Mouse (Mus musculus) kidney, postnatal 0 days (tissue): ENCODE measurements around the gene Crabp2. TPM values are rescaled to one million over a fixed set of nuclear protein-coding genes. Genes with fewer than 3 reads are reported as not detected.

Experiments
- ATAC-seq: fragments of 200-750 bp; cut with Nextera tagmentation; replicated peaks from 2 replicates; pipeline ENCODE4 v1.8.0; 2017; ENCODE audit warnings: low read depth, moderate number of reproducible peaks, moderate TSS enrichment, moderate library complexity; ENCODE audit not compliant: low FRiP score
- DNase-seq: peaks from one replicate; pipeline ENCODE4 v3.0.0-alpha.2; 2016; ENCODE audit warnings: low spot score
- H3K27ac ChIP-seq: fragments of 300-500 bp; sonication (generic); 2 replicates; pipeline ENCODE4 v1.5.1; 2014; ENCODE audit warnings: mild to moderate bottlenecking
- H3K27me3 ChIP-seq: fragments of 300-500 bp; sonication (generic); 2 replicates; pipeline ENCODE4 v1.6.1; 2014; ENCODE audit warnings: low read length, mixed read lengths; ENCODE audit not compliant: insufficient read depth
- H3K36me3 ChIP-seq: fragments of 300-500 bp; sonication (generic); 2 replicates; pipeline ENCODE4 v1.6.1; 2014; ENCODE audit warnings: low read length, mixed read lengths; ENCODE audit not compliant: insufficient read depth
- H3K4me1 ChIP-seq: fragments of 300-500 bp; sonication (generic); replicated peaks from 2 replicates; pipeline ENCODE4 v1.6.1; 2014; ENCODE audit warnings: antibody characterized with exemption, low read length, mixed read lengths; ENCODE audit not compliant: insufficient read depth
- H3K4me2 ChIP-seq: fragments of 300-500 bp; sonication (generic); 2 replicates; pipeline ENCODE4 v1.6.1; 2014; ENCODE audit warnings: mild to moderate bottlenecking, low read length, moderate library complexity, mixed read lengths
- H3K4me3 ChIP-seq: fragments of 300-500 bp; sonication (generic); replicated peaks from 2 replicates; pipeline ENCODE4 v1.5.1; 2014; ENCODE audit warnings: low read depth, low read length
- H3K9ac ChIP-seq: fragments of 300-500 bp; sonication (generic); 2 replicates; pipeline ENCODE4 v1.6.1; 2014; ENCODE audit warnings: low read depth, low read length
- H3K9me3 ChIP-seq: fragments of 300-500 bp; sonication (generic); replicated peaks from 2 replicates; pipeline ENCODE4 v1.6.1; 2016; ENCODE audit warnings: low read length, inconsistent platforms, mixed read lengths
- CTCF ChIP-seq: IDR thresholded peaks from 2 replicates; pipeline ENCODE4 v1.5.1; 2016; ENCODE audit warnings: antibody characterized with exemption, low read depth, mild to moderate bottlenecking, moderate library complexity
- WGBS: fragments of 180-500 bp; shearing (Covaris S2); extraction: QIAGEN DNeasy Blood & Tissue Kit; methylation state at CpG from one replicate; pipeline ENCODE4 v1.1.7; 2014; 5-methylcytosine and 5-hydroxymethylcytosine counted together
- polyA plus RNA-seq: library from polyadenylated mRNA; unstranded; fragments of >200 nt; fragmentation: Nextera tagmentation; extraction: Ambion mirVana; gene quantifications from 2 replicates; pipeline ENCODE4 v1.2.1, GENCODE M21; 2015

The Crabp2 gene
- polyA plus RNA-seq, 1 experiment from 2014 or later: 20.9 TPM

- H3K27ac ChIP-seq: no peak overlapping the region
- DNase-seq (no peak), ATAC-seq (no peak)
- peak; percentile 38; the same call in 1 of the 2 replicates for TF ChIP-seq CTCF
- H3K36me3 ChIP-seq: peaks cover 51% of the 10 kb centered on the region
- peak overlapping the region; percentile 59 for H3K4me3 ChIP-seq
- WGBS: 64% methylated on average over 9 of the region's 9 CpGs
- H3K9me3 ChIP-seq: no peaks in the 10 kb centered on the region
- no peaks in the 10 kb centered on the region for H3K27me3 ChIP-seq
- peaks cover 4% of the 10 kb centered on the region; the same call in 1 of the 2 replicates for H3K4me1 ChIP-seq
- peak overlapping the region; percentile 72 for H3K4me2 ChIP-seq
- H3K9ac ChIP-seq: peak overlapping the region; percentile 73; the same call in 1 of the 2 replicates
These were observed 28.1 kb upstream of the Crabp2 start for GRCm38 (mm10) chr3:87920270-87920943.

- Histone ChIP-seq H3K4me1 (peaks cover 3% of the 10 kb centered on the region; the same call in 1 of the 2 replicates), H3K36me3 (peaks cover 43% of the 10 kb centered on the region), H3K9me3 (no peaks in the 10 kb centered on the region), H3K4me3 (no peak overlapping the region), H3K9ac (no peak overlapping the region), H3K27ac (no peak overlapping the region), H3K4me2 (no peak overlapping the region), H3K27me3 (no peaks in the 10 kb centered on the region)
- WGBS: 86% methylated on average over 7 of the region's 7 CpGs
- no peak for ATAC-seq
- TF ChIP-seq CTCF: no peak
- DNase-seq: no peak
These were observed 23.5 kb upstream of the Crabp2 start for GRCm38 (mm10) chr3:87924996-87925395.

GRCm38 (mm10) chr3:87927452-87927851, 21.0 kb upstream of the Crabp2 start:
- no peaks in the 10 kb centered on the region for H3K27me3 ChIP-seq
- H3K4me2 ChIP-seq: no peak overlapping the region
- H3K9ac ChIP-seq: no peak overlapping the region
- DNase-seq (no peak), ATAC-seq (no peak)
- WGBS: 93% methylated on average over 5 of the region's 5 CpGs
- H3K27ac ChIP-seq: no peak overlapping the region
- no peak for TF ChIP-seq CTCF
- no peaks in the 10 kb centered on the region for H3K9me3 ChIP-seq
- H3K36me3 ChIP-seq: peaks cover 40% of the 10 kb centered on the region
- H3K4me1 ChIP-seq: peaks cover 7% of the 10 kb centered on the region; the same call in 1 of the 2 replicates
- H3K4me3 ChIP-seq: no peak overlapping the region

GRCm38 (mm10) chr3:87929341-87930077, 19.0 kb upstream of the Crabp2 start:
- peak overlapping the region; percentile 87 for H3K9ac ChIP-seq
- H3K4me3 ChIP-seq: peak overlapping the region; percentile 80
- peak overlapping the region; percentile 84 for H3K4me2 ChIP-seq
- ATAC-seq (peak; percentile 40), DNase-seq (no peak)
- no peak for TF ChIP-seq CTCF
- 3% methylated on average over 26 of the region's 26 CpGs for whole genome bisulfite sequencing
- H3K4me1 ChIP-seq: peaks cover 7% of the 10 kb centered on the region; the same call in 1 of the 2 replicates
- no peaks in the 10 kb centered on the region for H3K27me3 ChIP-seq
- peak overlapping the region; percentile 93 for H3K27ac ChIP-seq
- H3K36me3 ChIP-seq: peaks cover 29% of the 10 kb centered on the region
- H3K9me3 ChIP-seq: no peaks in the 10 kb centered on the region

- ATAC-seq (peak; percentile 97), DNase-seq (peak; percentile 98)
- peak within 1 kb of the TSS; percentile 84 for H3K4me2 ChIP-seq
- TF ChIP-seq CTCF: peak; percentile 84
- H3K36me3 ChIP-seq: peaks cover 27% of the 10 kb centered on the region
- WGBS: under 1% methylated on average over 53 of the region's 78 CpGs
- peak within 1 kb of the TSS; percentile 80 for H3K4me3 ChIP-seq
- peak within 1 kb of the TSS; percentile 87 for H3K9ac ChIP-seq
- no peaks in the 10 kb centered on the region for H3K27me3 ChIP-seq
- peaks cover 7% of the 10 kb centered on the region; the same call in 1 of the 2 replicates for H3K4me1 ChIP-seq
- peak within 1 kb of the TSS; percentile 93 for H3K27ac ChIP-seq
- H3K9me3 ChIP-seq: no peaks in the 10 kb centered on the region
These were observed 18.2 kb upstream of the Crabp2 start, which contains the start of the genes Isg20l2 and Rrnad1 for GRCm38 (mm10) chr3:87930078-87930795. Isg20l2 (plus strand) TSS chr3:87930314. Rrnad1 (minus strand) TSS chr3:87930717.

GRCm38 (mm10) chr3:87934026-87934425, 14.4 kb upstream of the Crabp2 start:
- H3K4me3 ChIP-seq: no peak overlapping the region
- no peak overlapping the region for H3K9ac ChIP-seq
- 79% methylated on average over 5 of the region's 5 CpGs for WGBS
- H3K4me2 ChIP-seq: no peak overlapping the region
- H3K27ac ChIP-seq: no peak overlapping the region
- TF ChIP-seq CTCF: no peak
- H3K9me3 ChIP-seq: no peaks in the 10 kb centered on the region
- peaks cover 7% of the 10 kb centered on the region; the same call in 1 of the 2 replicates for H3K4me1 ChIP-seq
- peaks cover 31% of the 10 kb centered on the region for H3K36me3 ChIP-seq
- DNase-seq (no peak), ATAC-seq (no peak)
- no peaks in the 10 kb centered on the region for H3K27me3 ChIP-seq
